Mouse (Mus musculus) limb, embryonic 12.5 days (tissue): ENCODE measurements at regions not wholly inside any gene's neighbourhood (a gene's known extent, or its start where the extent isn't known, plus 50 kb on each side); places are given as distances from the start of the nearest gene placed in this dataset.

Source experiments
- ATAC-seq: fragments of 200-750 bp; cut with Nextera tagmentation; 2 replicates; pipeline ENCODE4 v1.8.0; 2017; ENCODE audit warnings: low read depth, moderate TSS enrichment; ENCODE audit not compliant: insufficient number of reproducible peaks, insufficient read depth, low FRiP score, low TSS enrichment
- H3K27ac ChIP-seq: fragments of 300-500 bp; sonication (generic); 2 replicates; pipeline ENCODE4 v1.5.1; 2016; ENCODE audit warnings: mild to moderate bottlenecking, moderate library complexity
- H3K27me3 ChIP-seq: fragments of 300-500 bp; sonication (generic); 2 replicates; pipeline ENCODE4 v1.6.1; 2016; ENCODE audit warnings: mild to moderate bottlenecking, moderate library complexity
- H3K36me3 ChIP-seq: fragments of 300-500 bp; sonication (generic); 2 replicates; pipeline ENCODE4 v1.6.1; 2016; ENCODE audit warnings: mild to moderate bottlenecking, moderate library complexity
- H3K4me1 ChIP-seq: fragments of 300-500 bp; sonication (generic); replicated peaks from 2 replicates; pipeline ENCODE4 v1.6.1; 2016
- H3K4me2 ChIP-seq: fragments of 300-500 bp; sonication (generic); 2 replicates; pipeline ENCODE4 v1.6.1; 2016; ENCODE audit warnings: mild to moderate bottlenecking, moderate library complexity
- H3K4me3 ChIP-seq: fragments of 300-500 bp; sonication (generic); replicated peaks from 2 replicates; pipeline ENCODE4 v1.5.1; 2016; ENCODE audit warnings: mild to moderate bottlenecking
- H3K9ac ChIP-seq: fragments of 300-500 bp; sonication (generic); replicated peaks from 2 replicates; pipeline ENCODE4 v1.6.1; 2016; ENCODE audit warnings: mild to moderate bottlenecking, moderate library complexity
- H3K9me3 ChIP-seq: fragments of 300-500 bp; sonication (generic); 2 replicates; pipeline ENCODE4 v1.6.1; 2016; ENCODE audit warnings: mild to moderate bottlenecking, moderate library complexity
- WGBS: fragments of 180-500 bp; shearing (Covaris S2); methylation state at CpG from one replicate; pipeline ENCODE4 v1.1.7; 2016; 5-methylcytosine and 5-hydroxymethylcytosine counted together

- 87% methylated on average over 2 of the region's 2 CpGs for WGBS
- no peaks in the 10 kb centered on the region for H3K9me3 ChIP-seq
These were observed 239.4 kb upstream of the Myt1l start for GRCm38 (mm10) chr12:29288801-29289200.

GRCm38 (mm10) chr12:29290591-29291351 lies 237.4 kb upstream of the Myt1l start:
- H3K9ac ChIP-seq: peak overlapping the region; percentile 55
- H3K27me3 ChIP-seq: no peaks in the 10 kb centered on the region
- peaks cover 5% of the 10 kb centered on the region for H3K4me1 ChIP-seq
- peak overlapping the region; percentile 34 for H3K4me3 ChIP-seq
- no peaks in the 10 kb centered on the region for H3K9me3 ChIP-seq
- WGBS: 15% methylated on average over 23 of the region's 23 CpGs
- peak overlapping the region; percentile 52 for H3K4me2 ChIP-seq
- H3K27ac ChIP-seq: peak overlapping the region; percentile 76
- no peaks in the 10 kb centered on the region for H3K36me3 ChIP-seq
- ATAC-seq: peak; percentile 100

More at GRCm38 (mm10) chr12:29288801-29289200, 239.4 kb upstream of the Myt1l start:
- Histone ChIP-seq H3K9ac (no peak overlapping the region), H3K4me2 (no peak overlapping the region), H3K27me3 (no peaks in the 10 kb centered on the region), H3K4me3 (no peak overlapping the region), H3K4me1 (peaks cover 5% of the 10 kb centered on the region), H3K36me3 (no peaks in the 10 kb centered on the region), H3K27ac (no peak overlapping the region)
- no peak for ATAC-seq

GRCm38 (mm10) chr12:29297984-29298383 lies 230.2 kb upstream of the Myt1l start:
- WGBS: 74% methylated on average over 5 of the region's 5 CpGs
- no peaks in the 10 kb centered on the region for H3K36me3 ChIP-seq
- H3K9me3 ChIP-seq: no peaks in the 10 kb centered on the region
- no peaks in the 10 kb centered on the region for H3K27me3 ChIP-seq
- no peak overlapping the region for H3K27ac ChIP-seq
- no peak overlapping the region for H3K4me3 ChIP-seq
- H3K4me2 ChIP-seq: no peak overlapping the region
- 0 out of 2 replicates have a peak, but pooled peaks cover 3% of the 10 kb centered on the region for H3K4me1 ChIP-seq
- no peak overlapping the region for H3K9ac ChIP-seq
- no peak for ATAC-seq

GRCm38 (mm10) chr12:29315636-29316035 lies 212.5 kb upstream of the Myt1l start:
- no peak for ATAC-seq
- Histone ChIP-seq H3K27ac (no peak overlapping the region), H3K9ac (no peak overlapping the region), H3K4me1 (no peaks in the 10 kb centered on the region), H3K4me2 (no peak overlapping the region), H3K36me3 (no peaks in the 10 kb centered on the region), H3K27me3 (no peaks in the 10 kb centered on the region), H3K9me3 (no peaks in the 10 kb centered on the region), H3K4me3 (no peak overlapping the region)
- WGBS: 36% methylated on average over 1 of the region's 1 CpGs

GRCm38 (mm10) chr12:29321468-29321867 lies 206.7 kb upstream of the Myt1l start:
- no peaks in the 10 kb centered on the region for H3K4me1 ChIP-seq
- no peak overlapping the region for H3K9ac ChIP-seq
- no peak overlapping the region for H3K4me3 ChIP-seq
- WGBS: 65% methylated on average over 2 of the region's 2 CpGs
- no peaks in the 10 kb centered on the region for H3K36me3 ChIP-seq
- H3K4me2 ChIP-seq: no peak overlapping the region
- no peaks in the 10 kb centered on the region for H3K27me3 ChIP-seq
- ATAC-seq: no peak
- no peaks in the 10 kb centered on the region for H3K9me3 ChIP-seq
- H3K27ac ChIP-seq: no peak overlapping the region

GRCm38 (mm10) chr12:29323534-29323933 lies 204.7 kb upstream of the Myt1l start:
- 78% methylated on average over 3 of the region's 3 CpGs for WGBS
- H3K4me2 ChIP-seq: no peak overlapping the region
- no peaks in the 10 kb centered on the region for H3K27me3 ChIP-seq
- H3K36me3 ChIP-seq: no peaks in the 10 kb centered on the region
- H3K4me1 ChIP-seq: no peaks in the 10 kb centered on the region
- ATAC-seq: no peak
- no peak overlapping the region for H3K4me3 ChIP-seq
- no peak overlapping the region for H3K27ac ChIP-seq
- H3K9me3 ChIP-seq: no peaks in the 10 kb centered on the region
- H3K9ac ChIP-seq: no peak overlapping the region

GRCm38 (mm10) chr12:29335839-29336469 lies 192.2 kb upstream of the Myt1l start:
- no peaks in the 10 kb centered on the region for H3K36me3 ChIP-seq
- no peak overlapping the region for H3K4me2 ChIP-seq
- no peaks in the 10 kb centered on the region for H3K27me3 ChIP-seq
- ATAC-seq: no peak
- H3K9ac ChIP-seq: no peak overlapping the region
- H3K9me3 ChIP-seq: no peaks in the 10 kb centered on the region
- WGBS: 67% methylated on average over 3 of the region's 3 CpGs
- no peak overlapping the region for H3K27ac ChIP-seq
- H3K4me3 ChIP-seq: no peak overlapping the region
- no peaks in the 10 kb centered on the region for H3K4me1 ChIP-seq

GRCm38 (mm10) chr12:29337336-29337735 lies 190.8 kb upstream of the Myt1l start:
- no peak for ATAC-seq
- Histone ChIP-seq H3K27ac (no peak overlapping the region), H3K9me3 (no peaks in the 10 kb centered on the region), H3K4me2 (no peak overlapping the region), H3K27me3 (no peaks in the 10 kb centered on the region), H3K9ac (no peak overlapping the region), H3K36me3 (no peaks in the 10 kb centered on the region), H3K4me1 (no peaks in the 10 kb centered on the region), H3K4me3 (no peak overlapping the region)
- 95% methylated on average over 2 of the region's 2 CpGs for WGBS

- WGBS: 66% methylated on average over 7 of the region's 7 CpGs
- no peak for ATAC-seq
These were observed 186.7 kb upstream of the Myt1l start for GRCm38 (mm10) chr12:29341388-29341995.

GRCm38 (mm10) chr12:29343147-29343852 lies 184.9 kb upstream of the Myt1l start:
- no peaks in the 10 kb centered on the region for H3K36me3 ChIP-seq
- no peak overlapping the region for H3K4me2 ChIP-seq
- H3K27me3 ChIP-seq: no peaks in the 10 kb centered on the region
- no peaks in the 10 kb centered on the region for H3K4me1 ChIP-seq
- H3K9ac ChIP-seq: no peak overlapping the region
- H3K27ac ChIP-seq: no peak overlapping the region
- WGBS: 69% methylated on average over 12 of the region's 12 CpGs
- H3K4me3 ChIP-seq: no peak overlapping the region
- H3K9me3 ChIP-seq: no peaks in the 10 kb centered on the region
- ATAC-seq: no peak

More at GRCm38 (mm10) chr12:29341388-29341995, 186.7 kb upstream of the Myt1l start:
- no peak overlapping the region for H3K9ac ChIP-seq
- no peak overlapping the region for H3K4me2 ChIP-seq
- H3K4me3 ChIP-seq: no peak overlapping the region
- no peaks in the 10 kb centered on the region for H3K27me3 ChIP-seq
- no peaks in the 10 kb centered on the region for H3K36me3 ChIP-seq
- H3K9me3 ChIP-seq: no peaks in the 10 kb centered on the region
- no peaks in the 10 kb centered on the region for H3K4me1 ChIP-seq
- H3K27ac ChIP-seq: no peak overlapping the region

- no peaks in the 10 kb centered on the region for H3K36me3 ChIP-seq
- H3K27me3 ChIP-seq: no peaks in the 10 kb centered on the region
- no peak overlapping the region for H3K4me3 ChIP-seq
- no peak for ATAC-seq
- H3K4me1 ChIP-seq: no peaks in the 10 kb centered on the region
- no peaks in the 10 kb centered on the region for H3K9me3 ChIP-seq
- H3K4me2 ChIP-seq: no peak overlapping the region
- no peak overlapping the region for H3K9ac ChIP-seq
- no peak overlapping the region for H3K27ac ChIP-seq
- 84% methylated on average over 2 of the region's 2 CpGs for WGBS
These were observed 179.5 kb upstream of the Myt1l start for GRCm38 (mm10) chr12:29348698-29349097.
